Mouse (Mus musculus) heart, embryonic 11.5 days (tissue): ENCODE measurements around the gene Ccdc171. TPM values are rescaled to one million over a fixed set of nuclear protein-coding genes. Genes with fewer than 3 reads are reported as not detected.
"Not testable (repeated sequence)": the region's sequence is repeated elsewhere in the genome, so short reads cannot be mapped to it uniquely, and the experiment has no call there.

Experiments
- ATAC-seq: fragments of 200-750 bp; cut with Nextera tagmentation; replicated peaks from 2 replicates; pipeline ENCODE4 v1.8.0; 2017; ENCODE audit warnings: moderate library complexity; ENCODE audit not compliant: insufficient number of reproducible peaks, low FRiP score, low TSS enrichment
- H3K27ac ChIP-seq: fragments of 300-500 bp; sonication (generic); 2 replicates; pipeline ENCODE4 v1.5.1; 2014; ENCODE audit warnings: mild to moderate bottlenecking, low read depth, low read length
- H3K27me3 ChIP-seq: fragments of 300-500 bp; sonication (generic); 2 replicates; pipeline ENCODE4 v1.6.1; 2014; ENCODE audit warnings: mild to moderate bottlenecking, low read length, mixed read lengths; ENCODE audit not compliant: control insufficient read depth, insufficient read depth
- H3K36me3 ChIP-seq: fragments of 300-500 bp; sonication (generic); 2 replicates; pipeline ENCODE4 v1.6.1; 2014; ENCODE audit warnings: mild to moderate bottlenecking, low read length, moderate library complexity, mixed read lengths; ENCODE audit not compliant: control insufficient read depth, insufficient read depth
- H3K4me1 ChIP-seq: fragments of 300-500 bp; sonication (generic); 2 replicates; pipeline ENCODE4 v1.6.1; 2014; ENCODE audit warnings: low read length; ENCODE audit not compliant: control insufficient read depth, insufficient read depth
- H3K4me2 ChIP-seq: fragments of 300-500 bp; sonication (generic); 2 replicates; pipeline ENCODE4 v1.6.1; 2014; ENCODE audit warnings: mild to moderate bottlenecking, moderate library complexity
- H3K4me3 ChIP-seq: fragments of 300-500 bp; sonication (generic); 2 replicates; pipeline ENCODE4 v1.5.1; 2014; ENCODE audit warnings: low read depth, low read length
- H3K9ac ChIP-seq: fragments of 300-500 bp; sonication (generic); 2 replicates; pipeline ENCODE4 v1.6.1; 2014; ENCODE audit warnings: mild to moderate bottlenecking, low read depth, low read length, moderate library complexity
- H3K9me3 ChIP-seq: fragments of 300-500 bp; sonication (generic); replicated peaks from 2 replicates; pipeline ENCODE4 v1.6.1; 2016; ENCODE audit warnings: low read length; ENCODE audit not compliant: control insufficient read depth
- WGBS: fragments of 180-500 bp; shearing (Covaris S2); extraction: QIAGEN DNeasy Blood & Tissue Kit; methylation state at CpG from one replicate; pipeline ENCODE4 v1.1.7; 2014; ENCODE audit not compliant: insufficient replicate concordance; 5-methylcytosine and 5-hydroxymethylcytosine counted together
- polyA plus RNA-seq: library from polyadenylated mRNA; unstranded; fragments of >200 nt; fragmentation: Nextera tagmentation; extraction: Ambion mirVana; gene quantifications from 2 replicates; pipeline ENCODE4 v1.2.1, GENCODE M21; 2014

Gene Ccdc171
- polyA plus RNA-seq, 1 experiment from 2014 or later, result 4.9 TPM

- Histone ChIP-seq H3K4me3 (no peak overlapping the region), H3K4me2 (no peak overlapping the region), H3K9ac (no peak overlapping the region), H3K27me3 (no peaks in the 10 kb centered on the region), H3K36me3 (no peaks in the 10 kb centered on the region), H3K4me1 (0 out of 2 replicates have a peak, but pooled peaks cover 4% of the 10 kb centered on the region), H3K27ac (no peak overlapping the region), H3K9me3 (no peaks in the 10 kb centered on the region)
- no peak for ATAC-seq
- WGBS, result 80% methylated on average over 5 of the region's 5 CpGs
Observed at GRCm38 (mm10) chr4:83571033-83571432, 45.7 kb downstream of the Ccdc171 start.

DNA sequence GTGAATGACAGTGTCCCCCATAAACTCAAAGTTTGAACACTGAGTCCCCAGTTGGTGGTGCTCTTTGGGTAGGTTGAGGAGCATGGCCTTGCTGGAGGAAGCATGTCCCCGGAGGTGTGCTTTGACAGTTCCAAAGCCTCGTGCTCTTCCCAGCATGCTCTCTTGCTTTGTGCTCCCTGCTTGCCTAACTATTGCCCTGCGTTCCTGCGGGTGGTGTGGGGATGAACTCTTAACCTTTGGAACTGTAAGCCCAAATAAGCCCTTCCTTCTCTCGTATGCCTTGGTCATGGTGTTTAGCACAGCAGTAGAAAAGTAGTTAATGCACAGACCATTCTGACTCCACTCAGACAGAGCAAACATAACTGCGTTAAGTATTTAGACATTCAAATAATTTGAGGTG lies 47.2 kb downstream of the Ccdc171 start:
- H3K36me3 ChIP-seq, result no peaks in the 10 kb centered on the region
- no peak for ATAC-seq
- H3K4me2 ChIP-seq, result no peak overlapping the region
- H3K4me1 ChIP-seq, result peaks cover 5% of the 10 kb centered on the region
- H3K4me3 ChIP-seq, result no peak overlapping the region
- H3K9me3 ChIP-seq, result no peaks in the 10 kb centered on the region
- H3K27ac ChIP-seq, result no peak overlapping the region
- H3K9ac ChIP-seq, result no peak overlapping the region
- 64% methylated on average over 6 of the region's 6 CpGs for WGBS
- H3K27me3 ChIP-seq, result no peaks in the 10 kb centered on the region

DNA sequence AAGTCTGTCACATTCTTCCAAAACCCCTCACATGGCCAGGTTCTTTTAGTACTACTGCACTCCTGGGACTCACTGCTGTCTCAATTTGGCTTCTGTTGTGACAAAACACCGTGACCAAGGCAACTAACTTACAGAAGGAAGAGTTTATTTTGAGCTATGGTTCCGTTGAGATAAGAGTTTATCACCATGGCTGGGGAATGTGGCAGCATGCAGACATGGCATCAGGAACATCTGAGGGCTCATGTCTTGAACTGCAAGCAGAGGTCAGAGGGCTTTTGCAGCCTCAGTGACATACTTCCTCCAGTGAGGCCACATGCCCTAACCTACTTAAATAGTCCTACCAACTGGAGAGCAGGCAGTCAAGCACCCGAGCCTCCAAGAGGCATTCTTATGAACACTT lies 51.0 kb downstream of the Ccdc171 start:
- ATAC-seq, result 0 out of 2 replicates have a peak, but pooled peaks have one; percentile 65
- H3K4me2 ChIP-seq, result no peak overlapping the region
- no peak overlapping the region for H3K9ac ChIP-seq
- H3K4me3 ChIP-seq, result no peak overlapping the region
- H3K27ac ChIP-seq, result peak overlapping the region; percentile 47; the same call in 1 of the 2 replicates
- peaks cover 5% of the 10 kb centered on the region for H3K4me1 ChIP-seq
- H3K27me3 ChIP-seq, result no peaks in the 10 kb centered on the region
- WGBS, result 19% methylated on average over 3 of the region's 3 CpGs
- H3K9me3 ChIP-seq, result no peaks in the 10 kb centered on the region
- H3K36me3 ChIP-seq, result no peaks in the 10 kb centered on the region

- 18% methylated on average over 1 of the region's 1 CpGs for WGBS
- H3K4me1 ChIP-seq, result peaks cover 5% of the 10 kb centered on the region
- H3K27ac ChIP-seq, result no peak overlapping the region
- no peaks in the 10 kb centered on the region for H3K36me3 ChIP-seq
- H3K4me2 ChIP-seq, result no peak overlapping the region
- H3K4me3 ChIP-seq, result no peak overlapping the region
- no peak overlapping the region for H3K9ac ChIP-seq
- H3K9me3 ChIP-seq, result no peaks in the 10 kb centered on the region
- ATAC-seq, result no peak
- no peaks in the 10 kb centered on the region for H3K27me3 ChIP-seq
Observed at GRCm38 (mm10) chr4:83580157-83580556, 54.8 kb downstream of the Ccdc171 start.

GRCm38 (mm10) chr4:83587563-83587962 lies 62.2 kb downstream of the Ccdc171 start:
- H3K9ac ChIP-seq, result no peak overlapping the region
- 88% methylated on average over 1 of the region's 1 CpGs for WGBS
- no peak overlapping the region for H3K4me3 ChIP-seq
- H3K27me3 ChIP-seq, result no peaks in the 10 kb centered on the region
- H3K36me3 ChIP-seq, result no peaks in the 10 kb centered on the region
- H3K9me3 ChIP-seq, result no peaks in the 10 kb centered on the region
- no peaks in the 10 kb centered on the region for H3K4me1 ChIP-seq
- H3K27ac ChIP-seq, result no peak overlapping the region
- no peak overlapping the region for H3K4me2 ChIP-seq
- no peak for ATAC-seq

- Histone ChIP-seq H3K27me3 (no peaks in the 10 kb centered on the region), H3K9ac (no peak overlapping the region), H3K4me2 (no peak overlapping the region), H3K4me3 (no peak overlapping the region), H3K9me3 (no peaks in the 10 kb centered on the region), H3K36me3 (no peaks in the 10 kb centered on the region), H3K27ac (no peak overlapping the region), H3K4me1 (no peaks in the 10 kb centered on the region)
- no peak for ATAC-seq
- 22% methylated on average over 2 of the region's 2 CpGs for WGBS
Observed at GRCm38 (mm10) chr4:83596486-83596885, 71.1 kb downstream of the Ccdc171 start.

DNA sequence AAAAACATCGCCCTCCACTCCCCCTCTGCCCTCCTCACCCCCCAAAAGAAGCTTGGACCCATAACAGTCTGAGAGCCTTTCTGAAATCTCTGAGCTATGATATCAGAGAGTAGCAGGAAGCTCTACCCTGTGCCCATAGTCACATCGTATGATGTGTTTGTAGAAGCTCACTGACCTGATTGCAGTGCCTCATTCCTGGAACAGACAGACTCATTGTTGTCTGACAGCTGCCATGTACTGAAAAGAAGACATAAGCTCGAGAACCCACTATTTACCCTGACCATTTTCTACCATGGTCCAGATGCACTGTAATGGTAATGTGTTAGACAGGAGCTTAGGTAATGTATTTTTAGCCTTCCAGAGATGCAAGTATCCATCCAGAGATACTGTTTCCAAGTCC lies 85.8 kb downstream of the Ccdc171 start:
- Histone ChIP-seq H3K9ac (no peak overlapping the region), H3K4me3 (no peak overlapping the region), H3K36me3 (no peaks in the 10 kb centered on the region), H3K27me3 (no peaks in the 10 kb centered on the region), H3K27ac (no peak overlapping the region), H3K4me2 (no peak overlapping the region), H3K9me3 (no peaks in the 10 kb centered on the region), H3K4me1 (no peaks in the 10 kb centered on the region)
- WGBS, result 75% methylated on average over 3 of the region's 3 CpGs
- no peak for ATAC-seq

GRCm38 (mm10) chr4:83623021-83623711 lies 97.8 kb downstream of the Ccdc171 start:
- H3K27me3 ChIP-seq, H3K4me2 ChIP-seq, H3K4me1 ChIP-seq, H3K4me3 ChIP-seq, H3K9me3 ChIP-seq, H3K9ac ChIP-seq, ATAC-seq, H3K27ac ChIP-seq, H3K36me3 ChIP-seq: not testable (repeated sequence)
- 17% methylated on average over 10 of the region's 13 CpGs for WGBS

DNA sequence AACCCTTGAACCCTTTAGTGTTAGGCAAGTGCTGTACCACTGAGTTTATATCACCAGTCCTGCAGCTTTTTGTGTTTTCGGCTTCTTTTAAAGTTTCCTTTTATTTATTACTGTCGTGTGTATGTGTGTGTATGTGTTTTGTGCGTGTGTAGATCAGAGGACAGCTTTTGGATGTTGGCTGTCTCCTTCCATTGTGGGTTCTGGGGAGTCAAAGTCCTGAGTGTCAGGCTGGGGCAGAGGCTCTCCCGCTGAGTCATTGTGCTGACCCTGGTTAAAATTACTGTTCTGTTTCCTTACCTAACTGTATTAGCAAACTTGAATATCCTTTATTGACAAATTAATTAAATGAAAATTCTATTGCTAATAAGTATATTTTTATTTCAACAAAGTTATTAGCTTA lies 98.4 kb downstream of the Ccdc171 start:
- no peaks in the 10 kb centered on the region for H3K4me1 ChIP-seq
- H3K4me2 ChIP-seq, result no peak overlapping the region
- 79% methylated on average over 4 of the region's 4 CpGs for WGBS
- ATAC-seq, result no peak
- H3K36me3 ChIP-seq, result no peaks in the 10 kb centered on the region
- H3K9ac ChIP-seq, result no peak overlapping the region
- no peaks in the 10 kb centered on the region for H3K27me3 ChIP-seq
- no peak overlapping the region for H3K4me3 ChIP-seq
- H3K9me3 ChIP-seq, result no peaks in the 10 kb centered on the region
- no peak overlapping the region for H3K27ac ChIP-seq
